Mouse (Mus musculus) heart, embryonic 15.5 days (tissue): Measurements from ENCODE around the gene F13b. TPM values are rescaled to one million over a fixed set of nuclear protein-coding genes. Genes with fewer than 3 reads are reported as not detected.

ENCODE experiments used
- ATAC-seq: fragments of 200-750 bp; cut with Nextera tagmentation; replicated peaks from 2 replicates; pipeline ENCODE4 v1.8.0; 2017; ENCODE audit warnings: low read depth, moderate TSS enrichment; ENCODE audit not compliant: insufficient number of reproducible peaks, insufficient read depth, low FRiP score
- H3K27ac ChIP-seq: fragments of 300-500 bp; sonication (generic); 2 replicates; pipeline ENCODE4 v1.5.1; 2015; ENCODE audit warnings: mild to moderate bottlenecking, inconsistent platforms
- H3K27me3 ChIP-seq: fragments of 300-500 bp; sonication (generic); 2 replicates; pipeline ENCODE4 v1.6.1; 2015; ENCODE audit warnings: inconsistent platforms
- H3K36me3 ChIP-seq: fragments of 300-500 bp; sonication (generic); 2 replicates; pipeline ENCODE4 v1.6.1; 2015; ENCODE audit warnings: mild to moderate bottlenecking, inconsistent platforms
- H3K4me1 ChIP-seq: fragments of 300-500 bp; sonication (generic); replicated peaks from 2 replicates; pipeline ENCODE4 v1.6.1; 2015; ENCODE audit warnings: inconsistent platforms
- H3K4me2 ChIP-seq: fragments of 300-500 bp; sonication (generic); 2 replicates; pipeline ENCODE4 v1.6.1; 2015; ENCODE audit warnings: inconsistent platforms, mild to moderate bottlenecking, moderate library complexity
- H3K4me3 ChIP-seq: fragments of 300-500 bp; sonication (generic); 2 replicates; pipeline ENCODE4 v1.5.1; 2015; ENCODE audit warnings: mild to moderate bottlenecking, inconsistent platforms
- H3K9ac ChIP-seq: fragments of 300-500 bp; sonication (generic); 2 replicates; pipeline ENCODE4 v1.6.1; 2015; ENCODE audit warnings: mild to moderate bottlenecking, inconsistent platforms
- H3K9me3 ChIP-seq: fragments of 300-500 bp; sonication (generic); replicated peaks from 2 replicates; pipeline ENCODE4 v1.6.1; 2016; ENCODE audit warnings: inconsistent platforms
- WGBS: fragments of 180-500 bp; shearing (Covaris S2); methylation state at CpG from one replicate; pipeline ENCODE4 v1.1.7; 2015; ENCODE audit warnings: mixed read lengths; 5-methylcytosine and 5-hydroxymethylcytosine counted together
- polyA plus RNA-seq: library from polyadenylated mRNA; unstranded; fragments of >200 nt; fragmentation: Nextera tagmentation; extraction: Ambion mirVana; gene quantifications from 2 replicates; pipeline ENCODE4 v1.2.1, GENCODE M21; 2015

Gene F13b
- polyA plus RNA-seq, 1 experiment from 2014 or later: not detected

DNA sequence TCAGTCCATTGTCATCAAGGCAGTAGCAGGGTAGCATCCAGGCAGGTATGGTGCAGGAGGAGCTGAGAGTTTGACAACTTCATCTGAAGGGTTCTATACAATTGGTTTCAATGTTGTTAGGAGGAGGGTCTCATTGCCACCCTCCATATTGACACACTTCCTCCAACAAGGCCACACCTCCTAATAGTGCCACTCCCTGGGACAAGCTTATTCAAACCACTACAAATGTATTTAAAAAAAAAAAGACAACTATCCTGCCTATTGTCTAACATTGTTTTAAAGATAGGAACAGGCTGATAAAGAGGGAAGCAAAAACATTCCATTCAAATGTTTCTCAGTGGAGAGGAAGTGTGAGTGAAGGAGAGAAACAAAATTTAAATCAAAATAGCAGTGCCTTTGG, 1.8 kb upstream of the F13b start:
- Histone ChIP-seq H3K4me2 (no peak overlapping the region), H3K4me3 (no peak overlapping the region), H3K9me3 (no peaks in the 10 kb centered on the region), H3K9ac (no peak overlapping the region), H3K27ac (no peak overlapping the region), H3K36me3 (peaks cover 3% of the 10 kb centered on the region; the same call in 1 of the 2 replicates), H3K4me1 (no peaks in the 10 kb centered on the region), H3K27me3 (no peaks in the 10 kb centered on the region)
- ATAC-seq: no peak

- no peaks in the 10 kb centered on the region for H3K4me1 ChIP-seq
- H3K4me2 ChIP-seq: no peak overlapping the region
- H3K4me3 ChIP-seq: no peak overlapping the region
- H3K9me3 ChIP-seq: no peaks in the 10 kb centered on the region
- no peaks in the 10 kb centered on the region for H3K27me3 ChIP-seq
- H3K9ac ChIP-seq: no peak overlapping the region
- H3K36me3 ChIP-seq: no peaks in the 10 kb centered on the region
- no peak overlapping the region for H3K27ac ChIP-seq
- whole genome bisulfite sequencing: 82% methylated on average over 12 of the region's 12 CpGs
- ATAC-seq: no peak
Measured at GRCm38 (mm10) chr1:139514556-139514955, 13.1 kb downstream of the F13b start.

GRCm38 (mm10) chr1:139548536-139548935, 47.0 kb downstream of the F13b start:
- H3K27ac ChIP-seq: no peak overlapping the region
- 82% methylated on average over 1 of the region's 1 CpGs for WGBS
- no peaks in the 10 kb centered on the region for H3K9me3 ChIP-seq
- H3K4me2 ChIP-seq: no peak overlapping the region
- no peaks in the 10 kb centered on the region for H3K4me1 ChIP-seq
- H3K9ac ChIP-seq: no peak overlapping the region
- no peak overlapping the region for H3K4me3 ChIP-seq
- no peak for ATAC-seq
- no peaks in the 10 kb centered on the region for H3K27me3 ChIP-seq
- no peaks in the 10 kb centered on the region for H3K36me3 ChIP-seq

GRCm38 (mm10) chr1:139551311-139551710, 49.8 kb downstream of the F13b start:
- Histone ChIP-seq H3K27ac (no peak overlapping the region), H3K4me3 (no peak overlapping the region), H3K4me1 (no peaks in the 10 kb centered on the region), H3K9ac (no peak overlapping the region), H3K27me3 (no peaks in the 10 kb centered on the region), H3K4me2 (no peak overlapping the region), H3K36me3 (no peaks in the 10 kb centered on the region), H3K9me3 (no peaks in the 10 kb centered on the region)
- WGBS: 50% methylated on average over 1 of the region's 1 CpGs
- no peak for ATAC-seq

- no peaks in the 10 kb centered on the region for H3K9me3 ChIP-seq
- H3K4me2 ChIP-seq: no peak within 1 kb of the TSS
- WGBS: 59% methylated on average over 1 of the region's 1 CpGs
- H3K36me3 ChIP-seq: no peaks in the 10 kb centered on the region
- no peak within 1 kb of the TSS for H3K27ac ChIP-seq
- ATAC-seq: no peak
- no peak within 1 kb of the TSS for H3K4me3 ChIP-seq
- no peak within 1 kb of the TSS for H3K9ac ChIP-seq
- no peaks in the 10 kb centered on the region for H3K27me3 ChIP-seq
- no peaks in the 10 kb centered on the region for H3K4me1 ChIP-seq
Measured at GRCm38 (mm10) chr1:139560024-139560423, 58.5 kb downstream of the F13b start, which contains the start of gene Cfhr1. Gene Cfhr1 (minus strand): TSS chr1:139560272.

Other genes with a start within 250 kb of the F13b start
- gene Crb1, start 124.6 kb upstream of the F13b start, polyA plus RNA-seq: 0.04 and 0.09 TPM in 2 replicates
- gene Zbtb41, start 79.4 kb upstream of the F13b start, polyA plus RNA-seq: 6.5 and 6.9 TPM in 2 replicates
- gene Aspm, start 46.9 kb upstream of the F13b start, polyA plus RNA-seq: 10.6 and 10.8 TPM in 2 replicates
- not detected in 2 replicates for gene Cfhr1, start 58.6 kb downstream of the F13b start, polyA plus RNA-seq